Mouse (Mus musculus) CH12.LX (cell line): ENCODE data around the gene Astn2. TPM values are rescaled to one million over a fixed set of nuclear protein-coding genes. Genes with fewer than 3 reads are reported as not detected.

Experiments
- DNase-seq: peaks from one replicate; pipeline ENCODE4 v3.0.0-alpha.2; 2013; ENCODE audit errors: extremely low read depth
- H3K27ac ChIP-seq: 2 replicates; pipeline ENCODE4 v1.5.1; 2012; ENCODE audit warnings: low read depth, mild to moderate bottlenecking, control low read depth, moderate library complexity; ENCODE audit not compliant: insufficient read depth
- H3K27me3 ChIP-seq: replicated peaks from 2 replicates; pipeline ENCODE3; 2012; ENCODE audit warnings: inconsistent platforms
- H3K36me3 ChIP-seq, 2 experiments: replicated peaks in 1 of 2; 2 replicates each; pipeline versions ENCODE3 to v1.6.1; 2012; ENCODE audit warnings: inconsistent platforms in 1 of 2, low read length in 1 of 2, mild to moderate bottlenecking in 1 of 2, mixed read lengths in 1 of 2, moderate library complexity in 1 of 2; ENCODE audit not compliant: control insufficient read depth in 1 of 2, insufficient read depth in 1 of 2
- H3K4me1 ChIP-seq, 2 experiments: 2 replicates each; pipeline ENCODE4 v1.6.1; 2012; ENCODE audit warnings: inconsistent platforms in 1 of 2, moderate library complexity in 1 of 2; ENCODE audit not compliant: insufficient read depth in 2 of 2, control insufficient read depth in 1 of 2
- H3K4me2 ChIP-seq: 2 replicates; pipeline ENCODE4 v1.6.1; 2012; ENCODE audit warnings: low read depth, mild to moderate bottlenecking, control low read depth; ENCODE audit not compliant: poor library complexity, insufficient read depth, severe bottlenecking
- H3K4me3 ChIP-seq, 3 experiments: fragments of 150-350 bp in 1 of 3; sonication (generic) in 1 of 3; replicated peaks in 1 of 3; 2 replicates each; pipeline versions ENCODE3 to v1.5.1; 2011 to 2012; ENCODE audit warnings: low read depth in 2 of 3, low read length in 2 of 3, mild to moderate bottlenecking in 2 of 3, moderate library complexity in 2 of 3, control low read depth in 1 of 3, improper control_type of control experiment in 1 of 3, inconsistent platforms in 1 of 3, mixed read lengths in 1 of 3; ENCODE audit not compliant: poor library complexity in 1 of 3
- H3K79me2 ChIP-seq: replicated peaks from 2 replicates; pipeline ENCODE4 v1.6.1; 2012; ENCODE audit warnings: mild to moderate bottlenecking, moderate library complexity; ENCODE audit not compliant: control insufficient read depth, poor library complexity, insufficient read depth, severe bottlenecking; ENCODE audit errors: extremely low read depth
- H3K9ac ChIP-seq: 2 replicates; pipeline ENCODE4 v1.6.1; 2012; ENCODE audit warnings: low read depth, mild to moderate bottlenecking, control low read depth, moderate library complexity; ENCODE audit not compliant: insufficient read depth
- H3K9me3 ChIP-seq: replicated peaks from 2 replicates; pipeline ENCODE3; 2012; ENCODE audit warnings: low read length, inconsistent platforms, mixed read lengths
- BHLHE40 ChIP-seq: IDR thresholded peaks from 2 replicates; pipeline ENCODE4 v1.6.1; 2011; ENCODE audit warnings: mild to moderate bottlenecking, low read depth, low read length, improper control_type of control experiment
- CHD1 ChIP-seq: IDR thresholded peaks from 2 replicates; pipeline ENCODE4 v1.6.1; 2012; ENCODE audit warnings: low read depth, low read length, improper control_type of control experiment, inconsistent platforms
- E2F4 ChIP-seq: IDR thresholded peaks from 2 replicates; pipeline ENCODE4 v1.6.1; 2011; ENCODE audit warnings: low read depth, low read length, improper control_type of control experiment; ENCODE audit not compliant: insufficient replicate concordance
- EP300 ChIP-seq: IDR thresholded peaks from 2 replicates; pipeline ENCODE4 v1.6.1; 2011; ENCODE audit warnings: low read length, improper control_type of control experiment
- GABPA ChIP-seq: IDR thresholded peaks from 2 replicates; pipeline ENCODE4 v1.6.1; 2012; ENCODE audit warnings: low read depth, low read length, improper control_type of control experiment, inconsistent platforms; ENCODE audit not compliant: insufficient replicate concordance
- HCFC1 ChIP-seq: IDR thresholded peaks from 2 replicates; pipeline ENCODE4 v1.6.1; 2012; ENCODE audit warnings: low read depth, mild to moderate bottlenecking, inconsistent platforms, low read length, improper control_type of control experiment
- JUN ChIP-seq: IDR thresholded peaks from 2 replicates; pipeline ENCODE4 v1.6.1; 2011; ENCODE audit warnings: low read depth, mild to moderate bottlenecking, low read length, improper control_type of control experiment, moderate library complexity; ENCODE audit not compliant: insufficient read depth
- MAFK ChIP-seq: IDR thresholded peaks from 2 replicates; pipeline ENCODE4 v1.6.1; 2011; ENCODE audit warnings: low read length, improper control_type of control experiment; ENCODE audit not compliant: insufficient replicate concordance
- MAZ ChIP-seq: IDR thresholded peaks from 2 replicates; pipeline ENCODE4 v1.6.1; 2012; ENCODE audit warnings: low read depth, mild to moderate bottlenecking, inconsistent platforms, low read length, improper control_type of control experiment, moderate library complexity
- MYC ChIP-seq: IDR thresholded peaks from 2 replicates; pipeline ENCODE4 v1.6.1; 2011; ENCODE audit warnings: low read depth, mild to moderate bottlenecking, improper control_type of control experiment, low read length
- NRF1 ChIP-seq: IDR thresholded peaks from 2 replicates; pipeline ENCODE4 v1.6.1; 2014; ENCODE audit warnings: low read depth, mild to moderate bottlenecking, inconsistent platforms, low read length, improper control_type of control experiment, moderate library complexity
- PAX5 ChIP-seq: IDR thresholded peaks from 2 replicates; pipeline ENCODE4 v1.6.1; 2012; ENCODE audit warnings: low read length, inconsistent platforms, mixed read lengths
- POLR2A ChIP-seq: IDR thresholded peaks from 2 replicates; pipeline ENCODE4 v1.6.1; 2011; ENCODE audit warnings: low read depth, mild to moderate bottlenecking, improper control_type of control experiment, low read length
- POLR2AphosphoS2 ChIP-seq: IDR thresholded peaks from 2 replicates; pipeline ENCODE4 v1.6.1; 2011; ENCODE audit warnings: low read depth, low read length, improper control_type of control experiment
- RAD21 ChIP-seq: IDR thresholded peaks from 2 replicates; pipeline ENCODE4 v1.6.1; 2011; ENCODE audit warnings: low read depth, mild to moderate bottlenecking, low read length, improper control_type of control experiment, moderate library complexity
- RCOR1 ChIP-seq: conservative IDR thresholded peaks from 2 replicates; pipeline ENCODE4 v1.6.1; 2012; ENCODE audit warnings: low read depth, mild to moderate bottlenecking, inconsistent platforms, low read length, improper control_type of control experiment
- TBP ChIP-seq: conservative IDR thresholded peaks from 2 replicates; pipeline ENCODE4 v1.6.1; 2011; ENCODE audit warnings: low read depth, low read length, improper control_type of control experiment
- UBTF ChIP-seq: IDR thresholded peaks from 2 replicates; pipeline ENCODE4 v1.6.1; 2012; ENCODE audit warnings: low read depth, mild to moderate bottlenecking, inconsistent platforms, low read length, improper control_type of control experiment, moderate library complexity
- USF1 ChIP-seq: IDR thresholded peaks from 2 replicates; pipeline ENCODE4 v1.6.1; 2014; ENCODE audit warnings: low read depth, mild to moderate bottlenecking, inconsistent platforms, low read length, improper control_type of control experiment
- USF2 ChIP-seq: conservative IDR thresholded peaks from 2 replicates; pipeline ENCODE4 v1.6.1; 2011; ENCODE audit warnings: low read depth, low read length, improper control_type of control experiment
- ZKSCAN1 ChIP-seq: IDR thresholded peaks from 2 replicates; pipeline ENCODE4 v1.6.1; 2012; ENCODE audit warnings: low read depth, inconsistent platforms, low read length, improper control_type of control experiment, borderline replicate concordance
- dilution Hi-C: fragments of 300-500 bp; cut with MboI; formaldehyde crosslinking; loops from 2 replicates; pipeline ENCODE4 v1.14.3; 2020; ENCODE audit warnings: low sequenced_read_pairs; ENCODE audit not compliant: extremely low pct_unique_long_range_greater_than_20kb, extremely low pct_ligation_motif_present
- in situ Hi-C: fragments of 300-500 bp; cut with MboI; formaldehyde crosslinking; loops from 3 replicates; pipeline ENCODE4 v1.14.3; 2019; ENCODE audit warnings: low sequenced_read_pairs, low pct_ligation_motif_present, low pct_unique_long_range_greater_than_20kb, mixed read lengths
- polyA plus RNA-seq: library from polyadenylated mRNA; unstranded; fragments of >175 nt; gene quantifications from 2 replicates; pipeline ENCODE4 v1.2.1, GENCODE M21; 2012; ENCODE audit warnings: low read depth; ENCODE audit not compliant: insufficient read length
- total RNA-seq, 2 experiments: library from RNA; depleted of rRNA; stranded (reverse); fragments of 300-350 nt in 1 of 2; fragments of >200 nt in 1 of 2; gene quantifications; 2 replicates each; pipeline ENCODE4 v1.2.3; 2012 to 2014

Gene Astn2
- total and polyA plus RNA-seq, 3 experiments = not detected

DNA sequence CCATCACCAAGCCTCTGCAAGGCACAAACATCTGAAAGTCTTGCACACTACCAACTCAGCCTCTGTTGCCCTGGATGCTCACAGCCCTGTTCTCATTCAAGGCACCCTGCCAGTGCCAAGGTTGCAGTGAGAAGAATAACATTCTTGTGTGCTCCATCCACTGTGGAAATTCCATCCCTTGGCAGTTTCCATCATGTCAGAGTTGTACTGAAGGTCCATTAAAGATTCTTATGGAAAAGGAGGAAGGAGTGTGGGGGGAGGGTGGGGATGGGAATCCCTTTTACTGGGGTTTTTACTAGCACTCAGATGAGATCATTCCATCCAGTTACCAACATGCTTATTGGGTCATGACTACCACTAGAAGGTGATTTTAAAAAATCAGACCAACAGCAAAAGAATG, 1037.3 kb downstream of the Astn2 start:
- H3K36me3 ChIP-seq = no peaks in the 10 kb centered on the region
- TF ChIP-seq MAFK = no peak
- no peak for TF ChIP-seq GABPA
- no peak for TF ChIP-seq CHD1
- no peak for TF ChIP-seq UBTF
- TF ChIP-seq RCOR1 = no peak
- TF ChIP-seq E2F4 = no peak
- TF ChIP-seq POLR2A = no peak
- TF ChIP-seq TBP = no peak
- TF ChIP-seq, all 38 proteins: peak for 0
- no peak overlapping the region for H3K9ac ChIP-seq
- no peak overlapping the region for H3K4me3 ChIP-seq
- DNase-seq = no peak
- no peak overlapping the region for H3K4me2 ChIP-seq
- no peaks in the 10 kb centered on the region for H3K4me1 ChIP-seq
- H3K27ac ChIP-seq = no peak overlapping the region
- in situ Hi-C loops = no loop called here
- dilution Hi-C loops = no loop called here
- no peaks in the 10 kb centered on the region for H3K79me2 ChIP-seq
- H3K27me3 ChIP-seq = no peaks in the 10 kb centered on the region
- H3K9me3 ChIP-seq = peaks cover 33% of the 10 kb centered on the region

DNA sequence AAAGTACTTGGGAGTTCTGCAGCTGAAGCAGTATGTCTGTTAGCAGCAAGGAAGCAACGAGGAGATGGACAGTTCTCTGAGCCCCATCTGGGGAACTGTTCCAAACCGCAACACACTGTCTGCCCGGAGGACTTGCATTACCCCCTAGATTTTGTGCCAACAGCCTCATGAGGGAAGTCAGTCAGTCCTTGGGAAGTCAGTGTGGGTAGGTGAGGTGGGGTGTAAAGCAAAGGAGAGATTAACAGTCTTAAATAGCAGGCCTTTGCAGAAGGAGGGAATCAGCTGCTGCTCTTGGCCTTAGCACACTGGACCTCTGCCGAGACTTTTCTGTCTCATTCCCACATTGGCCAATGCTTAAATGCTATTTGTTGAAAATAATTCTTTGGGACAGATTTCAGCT, 1049.8 kb downstream of the Astn2 start:
- TF ChIP-seq USF1 (no peak), E2F4 (no peak), NRF1 (no peak), MYC (no peak), POLR2AphosphoS2 (no peak), TBP (no peak), JUN (no peak), RCOR1 (no peak), USF2 (no peak), HCFC1 (no peak), ZKSCAN1 (no peak), RAD21 (no peak), BHLHE40 (no peak), MAZ (no peak), EP300 (no peak), PAX5 (no peak), CHD1 (no peak)
- Histone ChIP-seq H3K4me1 (no peaks in the 10 kb centered on the region), H3K4me2 (no peak overlapping the region), H3K4me3 (no peak overlapping the region), H3K27me3 (no peaks in the 10 kb centered on the region), H3K36me3 (no peaks in the 10 kb centered on the region), H3K27ac (no peak overlapping the region), H3K9me3 (peaks cover 30% of the 10 kb centered on the region), H3K9ac (no peak overlapping the region), H3K79me2 (no peaks in the 10 kb centered on the region)
- in situ Hi-C loops (no loop called here), dilution Hi-C loops (no loop called here)
- DNase-seq = no peak
